Mouse (Mus musculus) kidney, adult 2 months (tissue): ENCODE data around the gene Ano4.

ENCODE experiments used
- CTCF ChIP-seq: fragments of 200-500 bp; conservative IDR thresholded peaks from 2 replicates; pipeline ENCODE4 v1.5.1; 2011; ENCODE audit warnings: low read depth, mild to moderate bottlenecking, control low read depth, low read length, moderate library complexity, mixed read lengths; ENCODE audit not compliant: insufficient read depth, insufficient read length
- POLR2A ChIP-seq: fragments of 200-500 bp; IDR thresholded peaks from one replicate; pipeline ENCODE4 v1.6.1; 2011; ENCODE audit warnings: low read depth, low read length, control low read depth

GRCm38 (mm10) chr10:89300346-89300745 lies 44.2 kb downstream of the Ano4 start:
- TF ChIP-seq CTCF (no peak), POLR2A (no peak)
